Mouse (Mus musculus): ENCODE data around the gene Mfap1b.

GRCm38 (mm10) chr2:121448739-121449535 is 24.9 kb downstream of the Mfap1b start, which contains the start of gene Serf2:
- no peak for TF ChIP-seq CTCF (IDR thresholded peaks at IDR 0.05; ENCODE audit: control insufficient read depth, insufficient read depth, insufficient replicate concordance, low read depth, low read length)
- peak; percentile 97 for TF ChIP-seq POLR2A (IDR thresholded peaks at IDR 0.05; ENCODE audit: control insufficient read depth, low read depth, low read length)

All from testis, adult 2 months (tissue).